Mouse (Mus musculus) ES-E14 (cell line): ENCODE results near the gene Dab1. TPM values are rescaled to one million over a fixed set of nuclear protein-coding genes. Genes with fewer than 3 reads are reported as not detected.

Source experiments
- DNase-seq: peaks from one replicate; pipeline ENCODE4 v3.0.0-alpha.2; 2013; ENCODE audit warnings: low read depth, low spot score
- H3K27ac ChIP-seq: 2 replicates; pipeline ENCODE4 v1.5.1; 2012; ENCODE audit warnings: low read depth, mild to moderate bottlenecking, low read length, moderate library complexity, mixed read lengths; ENCODE audit not compliant: poor library complexity, insufficient read depth, severe bottlenecking
- H3K36me3 ChIP-seq: 2 replicates; pipeline ENCODE4 v1.6.1; 2012; ENCODE audit warnings: mild to moderate bottlenecking, low read length, moderate library complexity, mixed read lengths; ENCODE audit not compliant: control insufficient read depth, poor library complexity, insufficient read depth, severe bottlenecking
- H3K4me1 ChIP-seq, 2 experiments: fragments of 150-350 bp in 1 of 2; sonication (generic) in 1 of 2; 2 replicates each; pipeline ENCODE4 v1.6.1; 2012; ENCODE audit warnings: low read length in 2 of 2, mild to moderate bottlenecking in 1 of 2, mixed read lengths in 1 of 2; ENCODE audit not compliant: control insufficient read depth in 2 of 2, insufficient read depth in 2 of 2, poor library complexity in 1 of 2
- H3K4me3 ChIP-seq, 2 experiments: fragments of 150-350 bp in 1 of 2; sonication (generic) in 1 of 2; 2 replicates each; pipeline ENCODE4 v1.5.1; 2012; ENCODE audit warnings: low read length in 2 of 2, low read depth in 1 of 2, mild to moderate bottlenecking in 1 of 2, mixed read lengths in 1 of 2; ENCODE audit not compliant: insufficient read depth in 1 of 2, poor library complexity in 1 of 2, severe bottlenecking in 1 of 2
- H3K9ac ChIP-seq: 2 replicates; pipeline ENCODE4 v1.6.1; 2012; ENCODE audit warnings: low read depth, mild to moderate bottlenecking, low read length, mixed read lengths; ENCODE audit not compliant: poor library complexity, insufficient read depth, severe bottlenecking
- H3K9me3 ChIP-seq: fragments of 150-350 bp; sonication (generic); 2 replicates; pipeline ENCODE4 v1.6.1; 2012; ENCODE audit warnings: low read depth, mild to moderate bottlenecking, low read length; ENCODE audit not compliant: control insufficient read depth, insufficient read depth
- CHD2 ChIP-seq: IDR thresholded peaks from 2 replicates; pipeline ENCODE4 v1.6.1; 2014; ENCODE audit warnings: mild to moderate bottlenecking, low read depth, low read length, inconsistent platforms
- HCFC1 ChIP-seq: IDR thresholded peaks from 2 replicates; pipeline ENCODE4 v1.6.1; 2012; ENCODE audit warnings: low read length, inconsistent platforms, borderline replicate concordance; ENCODE audit not compliant: insufficient read depth
- MAFK ChIP-seq: IDR thresholded peaks from 2 replicates; pipeline ENCODE4 v1.6.1; 2014; ENCODE audit warnings: mild to moderate bottlenecking, low read depth, low read length, inconsistent platforms; ENCODE audit not compliant: insufficient read depth
- ZC3H11A ChIP-seq: IDR thresholded peaks from 2 replicates; pipeline ENCODE4 v1.6.1; 2012; ENCODE audit warnings: low read depth, mild to moderate bottlenecking, inconsistent platforms, low read length, borderline replicate concordance
- ZNF384 ChIP-seq: IDR thresholded peaks from 2 replicates; pipeline ENCODE4 v1.6.1; 2012; ENCODE audit warnings: low read depth, low read length, inconsistent platforms
- in situ Hi-C, 2 experiments: fragments of 600-800 bp; cut with MboI; formaldehyde crosslinking; loops; one replicate each; pipeline ENCODE4 v1.15.1; 2025; ENCODE audit warnings: low sequenced_read_pairs in 2 of 2, inconsistent platforms in 1 of 2; ENCODE audit not compliant: unreplicated experiment in 2 of 2
- total RNA-seq: library from RNA; depleted of rRNA; stranded (reverse); fragments of 300-350 nt; gene quantifications from 2 replicates; pipeline ENCODE4 v1.2.3, GENCODE M21; 2012

The Dab1 gene
- total RNA-seq, 1 experiment, result 7.9 TPM

DNA sequence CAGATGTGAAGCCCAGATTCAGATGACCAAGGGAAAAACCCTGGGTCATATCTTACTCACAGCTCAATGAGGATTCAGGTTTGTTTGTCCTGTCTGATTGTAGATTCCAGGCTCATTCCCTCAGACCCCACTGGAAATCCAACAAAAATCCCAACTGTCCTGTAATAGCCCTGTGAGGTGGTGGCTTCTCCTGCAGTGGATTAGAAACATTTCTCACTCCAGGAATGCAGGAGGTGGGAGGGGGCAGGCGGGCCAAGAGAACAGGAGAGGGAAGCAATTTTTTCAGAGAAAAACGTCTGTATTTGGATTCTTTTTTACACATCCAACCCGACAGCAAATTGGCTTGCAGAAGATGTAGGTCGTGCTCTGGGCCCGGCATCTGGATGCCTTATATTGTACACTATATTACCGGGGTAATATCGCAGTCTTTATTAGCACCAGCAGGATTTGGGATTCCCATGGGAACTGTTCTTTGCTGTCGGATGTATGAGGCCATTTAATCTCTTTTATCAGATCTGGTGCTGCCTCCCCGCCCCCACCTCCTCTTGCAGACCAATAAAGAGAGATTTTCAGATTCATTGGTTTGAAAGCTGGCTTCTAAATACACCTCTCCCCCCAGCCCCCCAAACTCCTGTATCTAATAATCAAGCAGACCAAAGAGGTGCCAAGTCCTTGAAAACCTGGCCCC lies 29.2 kb downstream of the Dab1 start:
- in situ Hi-C loops, result no loop called here
- H3K9me3 ChIP-seq, result no peaks in the 10 kb centered on the region
- no peak overlapping the region for H3K27ac ChIP-seq
- no peak overlapping the region for H3K9ac ChIP-seq
- no peak overlapping the region for H3K4me3 ChIP-seq
- no peak for TF ChIP-seq ZNF384
- no peak for TF ChIP-seq MAFK
- TF ChIP-seq CHD2, result no peak
- TF ChIP-seq ZC3H11A, result no peak
- TF ChIP-seq HCFC1, result no peak
- DNase-seq, result no peak
- H3K4me1 ChIP-seq, result no peaks in the 10 kb centered on the region
- H3K36me3 ChIP-seq, result no peaks in the 10 kb centered on the region

DNA sequence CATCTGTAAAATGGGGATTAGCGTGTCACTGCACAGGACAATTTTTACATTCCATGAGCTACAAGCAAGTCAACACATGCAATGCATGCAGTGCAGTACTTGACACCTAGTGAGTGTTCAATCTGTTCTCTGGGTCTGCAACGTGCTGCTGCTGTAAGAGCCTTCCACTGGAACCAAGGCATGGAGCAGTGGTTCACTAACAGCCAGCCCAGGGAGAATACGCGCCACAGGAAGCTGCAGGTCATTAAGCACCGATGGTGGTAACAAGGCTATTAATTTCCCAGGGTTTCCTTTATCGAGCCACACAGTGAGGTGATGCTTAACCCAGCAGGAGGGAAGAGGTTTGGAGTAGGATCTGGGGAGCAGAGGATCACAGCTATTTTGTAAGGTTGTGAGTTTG lies 36.6 kb downstream of the Dab1 start:
- Histone ChIP-seq H3K9me3 (no peaks in the 10 kb centered on the region), H3K36me3 (no peaks in the 10 kb centered on the region), H3K27ac (no peak overlapping the region), H3K4me1 (no peaks in the 10 kb centered on the region), H3K9ac (no peak overlapping the region), H3K4me3 (no peak overlapping the region)
- in situ Hi-C loops, result no loop called here
- no peak for TF ChIP-seq HCFC1
- TF ChIP-seq ZC3H11A, result no peak
- no peak for TF ChIP-seq ZNF384
- TF ChIP-seq MAFK, result no peak
- no peak for TF ChIP-seq CHD2
- DNase-seq, result no peak

DNA sequence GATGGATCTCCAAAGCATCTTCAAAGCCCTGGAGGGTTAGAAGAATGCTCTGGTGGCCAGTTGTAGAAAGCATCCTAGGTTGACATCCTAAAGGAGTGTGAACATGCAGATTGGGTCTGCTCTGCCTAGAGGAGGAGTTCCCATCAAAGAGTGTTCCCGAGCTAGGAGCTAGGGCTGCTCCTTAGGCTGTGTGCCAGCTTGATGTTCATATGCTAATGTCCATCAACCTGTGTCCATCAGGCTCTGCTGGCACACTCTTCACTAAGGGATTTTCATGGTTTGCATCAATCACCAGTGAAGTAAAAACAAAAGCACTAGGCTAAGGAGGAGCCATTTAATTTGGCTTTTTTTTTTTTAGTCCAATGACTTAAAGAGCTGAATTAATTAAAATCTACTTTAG lies 42.2 kb downstream of the Dab1 start:
- in situ Hi-C loops, result no loop called here
- H3K4me1 ChIP-seq, result no peaks in the 10 kb centered on the region
- no peak overlapping the region for H3K9ac ChIP-seq
- H3K9me3 ChIP-seq, result no peaks in the 10 kb centered on the region
- H3K27ac ChIP-seq, result no peak overlapping the region
- H3K4me3 ChIP-seq, result no peak overlapping the region
- no peak for TF ChIP-seq ZC3H11A
- no peak for TF ChIP-seq CHD2
- TF ChIP-seq MAFK, result no peak
- TF ChIP-seq HCFC1, result no peak
- no peak for TF ChIP-seq ZNF384
- DNase-seq, result no peak
- H3K36me3 ChIP-seq, result no peaks in the 10 kb centered on the region

DNA sequence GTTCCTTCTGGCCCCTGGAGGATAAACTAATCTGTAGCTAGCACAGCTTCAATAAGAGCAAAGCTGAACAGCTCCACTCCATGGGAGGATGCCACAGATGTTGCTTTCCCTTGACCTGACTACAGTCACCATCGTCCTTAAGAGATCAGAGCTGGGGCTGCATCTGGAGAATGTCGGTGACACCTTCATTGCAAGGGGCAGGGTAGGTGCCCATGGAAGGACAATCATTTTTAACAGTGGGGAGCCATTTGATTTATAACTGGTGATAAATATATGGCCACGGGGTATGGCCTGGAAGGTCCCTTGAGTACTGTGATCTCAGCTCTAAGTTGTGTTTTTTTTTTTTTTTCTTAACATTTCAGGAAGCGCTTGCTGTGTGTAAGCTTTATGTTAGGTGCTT lies 48.3 kb downstream of the Dab1 start:
- no peak for DNase-seq
- TF ChIP-seq CHD2, result no peak
- no peak for TF ChIP-seq ZNF384
- TF ChIP-seq ZC3H11A, result no peak
- TF ChIP-seq MAFK, result no peak
- TF ChIP-seq HCFC1, result no peak
- in situ Hi-C loops, result no loop called here

More for the DNA sequence above, 48.3 kb downstream of the Dab1 start:
- Histone ChIP-seq H3K9ac (no peak overlapping the region), H3K36me3 (no peaks in the 10 kb centered on the region), H3K27ac (no peak overlapping the region), H3K9me3 (no peaks in the 10 kb centered on the region), H3K4me3 (no peak overlapping the region), H3K4me1 (no peaks in the 10 kb centered on the region)
